Mouse (Mus musculus): Measurements from ENCODE around the gene BC049352.

DNA sequence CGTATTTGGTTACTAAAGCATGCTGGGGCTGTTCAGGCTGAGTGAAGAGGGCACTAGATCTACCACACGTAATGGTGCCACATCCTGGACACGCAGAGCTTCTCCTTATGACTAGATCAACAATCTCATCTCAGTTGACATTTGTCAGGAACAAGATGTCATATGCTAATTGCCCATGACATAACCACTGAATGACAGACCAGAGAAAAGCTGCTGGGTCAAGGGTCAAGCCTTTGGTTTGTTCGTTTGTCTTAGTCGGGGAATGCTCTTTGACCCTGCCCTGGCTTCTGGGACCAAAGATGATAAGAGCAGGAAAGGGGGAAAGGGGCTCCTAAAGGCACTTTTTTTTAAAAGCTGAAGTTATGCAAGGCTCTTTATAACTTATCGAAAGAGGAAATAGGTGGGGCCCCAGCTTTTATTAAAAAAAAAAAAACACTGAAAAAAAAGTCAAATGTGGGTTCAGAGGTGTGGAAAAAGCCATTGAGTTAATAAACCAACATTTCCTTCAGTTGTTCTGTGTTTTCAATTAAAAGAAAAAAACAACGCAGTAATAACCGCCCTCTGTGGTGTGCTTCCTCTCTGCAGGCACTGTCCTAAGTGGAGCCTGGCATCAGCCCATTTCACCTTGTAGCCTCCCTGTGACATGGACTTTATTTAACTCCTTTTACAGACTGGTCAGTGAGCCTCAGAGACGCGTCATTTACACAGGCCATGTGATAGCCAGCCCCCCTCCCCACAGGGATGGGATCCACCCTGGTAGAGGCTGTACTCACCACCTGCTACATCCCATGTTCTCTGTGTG lies 112.6 kb downstream of the BC049352 start:
- TF ChIP-seq CTCF (IDR thresholded peaks at IDR 0.05; ENCODE audit: low read depth) (no peak), EP300 (IDR thresholded peaks at IDR 0.05; ENCODE audit: low read depth) (no peak)
